Mouse (Mus musculus): ENCODE measurements around the gene Ino80e.
A peak's percentile ranks its signal among the peaks of the same experiment; 100 is the strongest.

GRCm38 (mm10) chr7:126832036-126832598 is 30.1 kb downstream of the Ino80e start:
- peak; percentile 75 for TF ChIP-seq CTCF (IDR thresholded peaks at IDR 0.05; ENCODE audit: control insufficient read depth, insufficient read depth, insufficient read length)
- TF ChIP-seq USF1 (IDR thresholded peaks at IDR 0.05; ENCODE audit: low read depth) = no peak
- no peak for TF ChIP-seq MYOG (IDR thresholded peaks at IDR 0.05; ENCODE audit: control insufficient read depth, extremely low read depth, insufficient read length)
- no peak for TF ChIP-seq FOSL1 (IDR thresholded peaks at IDR 0.05; ENCODE audit: insufficient read depth, low read length, poor library complexity, severe bottlenecking)
- TF ChIP-seq CEBPB (IDR thresholded peaks at IDR 0.05; ENCODE audit: low read depth) = no peak

All from C2C12 (cell line).